Mouse (Mus musculus): ENCODE data around the gene Syt8. TPM values are rescaled to one million over a fixed set of nuclear protein-coding genes. Genes with fewer than 3 reads are reported as not detected.

The Syt8 gene
- polyA plus RNA-seq, 1 experiment from 2014 or later, result 0.48 TPM

DNA sequence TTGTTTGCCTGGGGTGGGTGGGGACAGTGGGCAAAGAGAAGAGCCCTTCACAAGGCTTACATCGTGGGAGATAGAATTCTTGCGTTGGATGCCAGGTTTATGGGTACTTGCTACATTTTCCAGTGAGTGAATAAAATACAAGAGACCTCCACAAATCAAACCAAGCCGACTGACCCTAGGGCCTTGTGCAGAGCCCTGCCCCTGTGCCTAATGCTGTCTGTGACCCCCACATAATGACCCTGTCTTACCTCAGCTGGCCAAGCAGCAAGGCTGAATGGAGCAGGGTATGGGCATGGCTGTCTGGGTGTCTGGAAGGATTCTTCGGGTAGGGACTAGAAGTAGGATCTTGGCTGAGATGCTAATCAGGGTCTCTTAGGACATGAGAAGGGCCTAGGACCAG, 11.6 kb downstream of the Syt8 start:
- Histone ChIP-seq H3K9ac (no peak overlapping the region), H3K27me3 (no peaks in the 10 kb centered on the region), H3K9me3 (replicated peaks) (no peaks in the 10 kb centered on the region), H3K27ac (no peak overlapping the region), H3K36me3 (no peaks in the 10 kb centered on the region), H3K4me3 (no peak overlapping the region), H3K4me2 (no peak overlapping the region), H3K4me1 (replicated peaks) (peaks cover 29% of the 10 kb centered on the region)
- ATAC-seq (replicated peaks; ENCODE audit: insufficient number of reproducible peaks, insufficient read depth, low FRiP score, low read depth), result no peak; the same call in 1 of the 2 replicates
- 84% methylated on average over 4 of the region's 4 CpGs for WGBS

DNA sequence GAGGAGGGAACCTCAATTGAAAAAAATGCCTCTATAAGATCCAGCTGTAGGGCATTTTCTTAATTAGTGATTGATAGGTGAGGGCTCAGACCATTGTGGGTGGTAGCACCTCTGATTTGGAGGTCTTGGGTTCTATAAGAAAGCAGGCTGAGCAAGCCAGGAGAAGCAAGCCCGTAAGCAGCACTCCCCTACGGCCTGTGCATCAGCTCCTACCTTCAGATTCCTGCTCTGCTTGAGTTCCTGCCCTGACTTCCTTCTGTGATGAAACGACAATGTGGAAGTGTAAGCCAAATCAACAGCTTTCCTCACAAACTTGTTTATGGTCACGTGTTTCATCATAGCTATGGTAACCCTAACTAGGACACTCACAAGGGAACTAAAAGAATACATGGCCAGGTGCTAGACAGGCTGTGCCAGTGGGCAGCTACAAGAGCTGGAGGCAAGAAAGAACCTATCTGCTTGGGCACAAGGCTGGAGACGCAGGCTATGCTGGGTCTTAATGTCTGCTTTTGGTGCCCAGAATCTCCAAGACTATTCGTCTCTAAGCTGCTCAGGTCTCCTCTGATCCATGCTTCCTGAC, 14.5 kb downstream of the Syt8 start:
- no peaks in the 10 kb centered on the region for H3K9me3 ChIP-seq (replicated peaks)
- no peaks in the 10 kb centered on the region for H3K27me3 ChIP-seq
- WGBS, result 71% methylated on average over 6 of the region's 6 CpGs
- H3K27ac ChIP-seq, result peak overlapping the region; percentile 42; the same call in 1 of the 2 replicates
- no peaks in the 10 kb centered on the region for H3K36me3 ChIP-seq
- no peak overlapping the region for H3K9ac ChIP-seq
- no peak for ATAC-seq (replicated peaks; ENCODE audit: insufficient number of reproducible peaks, insufficient read depth, low FRiP score, low read depth)
- peaks cover 13% of the 10 kb centered on the region; the same call in 1 of the 2 replicates for H3K4me1 ChIP-seq (replicated peaks)
- no peak overlapping the region for H3K4me3 ChIP-seq
- H3K4me2 ChIP-seq, result no peak overlapping the region

DNA sequence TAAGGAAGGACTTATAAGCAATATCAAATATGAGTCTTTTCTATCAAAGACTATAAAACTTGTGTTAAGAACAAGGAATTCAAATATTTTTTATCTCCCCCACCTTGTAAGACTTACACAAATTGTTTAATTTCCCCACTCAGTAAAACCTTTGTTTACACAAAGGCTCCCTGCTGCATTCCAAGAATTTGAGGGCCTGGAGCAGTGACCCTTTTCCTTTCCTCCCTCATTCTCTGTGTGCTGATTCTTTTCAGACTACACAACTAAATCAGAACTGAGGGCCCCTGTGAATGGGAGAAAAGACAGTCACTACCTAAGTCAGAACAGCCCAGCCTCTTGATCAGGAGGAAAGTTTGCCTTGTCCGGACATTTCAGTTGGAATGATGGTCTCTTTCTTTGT, 20.1 kb downstream of the Syt8 start:
- Histone ChIP-seq H3K4me3 (no peak overlapping the region), H3K9me3 (replicated peaks) (no peaks in the 10 kb centered on the region), H3K36me3 (no peaks in the 10 kb centered on the region), H3K27ac (peak overlapping the region; percentile 97), H3K4me1 (replicated peaks) (peaks cover 53% of the 10 kb centered on the region), H3K9ac (no peak overlapping the region), H3K4me2 (no peak overlapping the region), H3K27me3 (no peaks in the 10 kb centered on the region)
- ATAC-seq (replicated peaks; ENCODE audit: insufficient number of reproducible peaks, insufficient read depth, low FRiP score, low read depth), result no peak
- 47% methylated on average over 1 of the region's 1 CpGs for WGBS

GRCm38 (mm10) chr7:142455251-142455650, 20.6 kb downstream of the Syt8 start:
- H3K4me1 ChIP-seq (replicated peaks), result peaks cover 58% of the 10 kb centered on the region
- no peak overlapping the region for H3K4me3 ChIP-seq
- peak overlapping the region; percentile 97 for H3K27ac ChIP-seq
- H3K4me2 ChIP-seq, result no peak overlapping the region
- no peak for ATAC-seq (replicated peaks; ENCODE audit: insufficient number of reproducible peaks, insufficient read depth, low FRiP score, low read depth)
- H3K9me3 ChIP-seq (replicated peaks), result no peaks in the 10 kb centered on the region
- no peaks in the 10 kb centered on the region for H3K27me3 ChIP-seq
- 54% methylated on average over 2 of the region's 2 CpGs for WGBS
- H3K9ac ChIP-seq, result peak overlapping the region; percentile 22; the same call in 1 of the 2 replicates
- no peaks in the 10 kb centered on the region for H3K36me3 ChIP-seq

DNA sequence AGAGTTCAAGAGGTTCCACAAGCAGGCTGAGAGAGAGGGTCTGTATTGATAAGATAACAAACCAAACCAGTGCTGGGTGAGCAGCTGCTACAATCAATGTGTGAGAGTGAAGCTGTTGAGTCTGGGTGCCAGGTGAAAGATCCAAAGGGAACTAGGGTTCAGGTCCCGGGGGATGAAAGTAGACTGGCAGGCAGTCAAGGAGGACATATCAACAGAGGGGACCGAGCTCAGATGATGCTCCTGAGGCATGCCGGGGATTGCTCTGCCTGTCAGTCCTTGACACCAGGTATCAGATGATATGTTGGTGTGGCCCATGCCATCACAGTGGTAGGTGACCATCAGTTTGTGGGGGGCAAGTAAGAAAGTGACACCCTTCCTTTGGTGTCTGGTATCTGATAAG, 22.2 kb downstream of the Syt8 start:
- Histone ChIP-seq H3K27me3 (no peaks in the 10 kb centered on the region), H3K9ac (no peak overlapping the region), H3K36me3 (no peaks in the 10 kb centered on the region), H3K4me3 (no peak overlapping the region), H3K27ac (peak overlapping the region; percentile 97), H3K4me1 (replicated peaks) (peaks cover 72% of the 10 kb centered on the region), H3K9me3 (replicated peaks) (no peaks in the 10 kb centered on the region), H3K4me2 (no peak overlapping the region)
- ATAC-seq (replicated peaks; ENCODE audit: insufficient number of reproducible peaks, insufficient read depth, low FRiP score, low read depth), result peak; percentile 58
- 21% methylated on average over 3 of the region's 3 CpGs for WGBS

GRCm38 (mm10) chr7:142457227-142457811, 22.7 kb downstream of the Syt8 start:
- no peak overlapping the region for H3K4me2 ChIP-seq
- H3K27ac ChIP-seq, result peak overlapping the region; percentile 97
- no peak overlapping the region for H3K9ac ChIP-seq
- 2% methylated on average over 3 of the region's 3 CpGs for whole genome bisulfite sequencing
- peaks cover 77% of the 10 kb centered on the region for H3K4me1 ChIP-seq (replicated peaks)
- no peaks in the 10 kb centered on the region for H3K27me3 ChIP-seq
- H3K36me3 ChIP-seq, result no peaks in the 10 kb centered on the region
- ATAC-seq (replicated peaks; ENCODE audit: insufficient number of reproducible peaks, insufficient read depth, low FRiP score, low read depth), result 0 out of 2 replicates have a peak, but pooled peaks have one; percentile 21
- no peaks in the 10 kb centered on the region for H3K9me3 ChIP-seq (replicated peaks)
- no peak overlapping the region for H3K4me3 ChIP-seq

- WGBS, result 7% methylated on average over 2 of the region's 2 CpGs
- Histone ChIP-seq H3K9me3 (replicated peaks) (no peaks in the 10 kb centered on the region), H3K4me1 (replicated peaks) (peaks cover 83% of the 10 kb centered on the region), H3K27ac (peak overlapping the region; percentile 97), H3K4me3 (no peak overlapping the region), H3K36me3 (no peaks in the 10 kb centered on the region), H3K9ac (no peak overlapping the region), H3K27me3 (no peaks in the 10 kb centered on the region), H3K4me2 (no peak overlapping the region)
- ATAC-seq (replicated peaks; ENCODE audit: insufficient number of reproducible peaks, insufficient read depth, low FRiP score, low read depth), result no peak; the same call in 1 of the 2 replicates
These were observed 23.4 kb downstream of the Syt8 start for GRCm38 (mm10) chr7:142458026-142458425.

GRCm38 (mm10) chr7:142458676-142459298, 24.1 kb downstream of the Syt8 start:
- peak; percentile 3; the same call in 1 of the 2 replicates for ATAC-seq (replicated peaks; ENCODE audit: insufficient number of reproducible peaks, insufficient read depth, low FRiP score, low read depth)
- Histone ChIP-seq H3K4me1 (replicated peaks) (peaks cover 87% of the 10 kb centered on the region), H3K4me3 (no peak overlapping the region), H3K36me3 (no peaks in the 10 kb centered on the region), H3K9ac (no peak overlapping the region), H3K27me3 (no peaks in the 10 kb centered on the region), H3K9me3 (replicated peaks) (no peaks in the 10 kb centered on the region), H3K4me2 (no peak overlapping the region), H3K27ac (peak overlapping the region; percentile 97)
- WGBS, result 39% methylated on average over 5 of the region's 5 CpGs

DNA sequence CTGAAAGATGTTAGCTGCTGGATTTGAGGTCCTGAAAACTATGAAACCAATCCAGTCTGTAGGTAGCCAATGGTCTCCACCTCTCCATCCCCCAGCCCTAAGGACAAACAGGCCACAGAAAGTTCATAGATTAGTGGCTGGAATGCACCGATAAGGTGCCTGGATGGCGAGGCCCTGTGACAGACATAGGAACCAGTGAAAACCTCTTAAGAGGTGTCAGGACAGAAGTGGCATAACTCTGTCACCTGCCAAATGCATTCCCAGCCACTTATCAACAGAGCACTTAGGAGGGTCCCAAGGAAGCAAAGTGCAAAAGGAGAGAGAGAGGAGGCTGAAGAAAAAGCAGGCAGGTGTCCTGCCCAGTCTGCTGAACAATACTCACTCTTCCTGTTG, 24.6 kb downstream of the Syt8 start:
- no peak overlapping the region for H3K9ac ChIP-seq
- H3K4me1 ChIP-seq (replicated peaks), result peaks cover 83% of the 10 kb centered on the region
- 22% methylated on average over 2 of the region's 2 CpGs for WGBS
- no peaks in the 10 kb centered on the region for H3K27me3 ChIP-seq
- no peaks in the 10 kb centered on the region for H3K9me3 ChIP-seq (replicated peaks)
- no peak overlapping the region for H3K4me2 ChIP-seq
- no peaks in the 10 kb centered on the region for H3K36me3 ChIP-seq
- peak overlapping the region; percentile 97 for H3K27ac ChIP-seq
- H3K4me3 ChIP-seq, result no peak overlapping the region
- peak; percentile 75 for ATAC-seq (replicated peaks; ENCODE audit: insufficient number of reproducible peaks, insufficient read depth, low FRiP score, low read depth)

DNA sequence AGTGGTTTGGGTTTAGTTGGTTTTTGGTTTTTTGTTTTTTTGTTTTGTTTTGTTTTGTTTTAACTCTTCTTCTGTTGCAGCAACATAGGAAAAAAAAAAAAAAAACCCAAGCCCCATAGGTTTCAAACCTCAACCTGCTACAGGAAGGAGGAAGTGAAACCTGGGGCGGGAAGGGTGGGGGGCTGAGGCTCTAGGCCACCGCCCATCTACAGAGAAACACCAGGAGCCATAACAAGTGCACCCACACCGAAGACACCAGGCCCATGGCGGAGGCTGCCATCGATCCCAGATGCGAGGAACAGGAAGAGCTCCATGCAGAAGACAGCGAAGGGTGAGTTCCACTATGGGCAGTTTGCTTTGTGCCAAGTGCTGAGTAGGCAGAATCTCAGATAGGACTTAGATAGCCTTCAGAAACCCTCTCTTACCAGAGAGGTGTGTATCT, 26.0 kb downstream of the Syt8 start, which contains the start of gene Lsp1:
TSS of gene Lsp1 (plus strand) at position 174 of the 442 bp plus-strand sequence.
- ATAC-seq (replicated peaks; ENCODE audit: insufficient number of reproducible peaks, insufficient read depth, low FRiP score, low read depth), result no peak
- H3K4me1 ChIP-seq (replicated peaks), result peaks cover 73% of the 10 kb centered on the region
- peak within 1 kb of the TSS; percentile 15; the same call in 1 of the 2 replicates for H3K4me3 ChIP-seq
- no peaks in the 10 kb centered on the region for H3K36me3 ChIP-seq
- H3K27ac ChIP-seq, result peak within 1 kb of the TSS; percentile 97
- 93% methylated on average over 7 of the region's 7 CpGs for WGBS
- no peaks in the 10 kb centered on the region for H3K27me3 ChIP-seq
- no peaks in the 10 kb centered on the region for H3K9me3 ChIP-seq (replicated peaks)
- H3K9ac ChIP-seq, result no peak within 1 kb of the TSS
- peak within 1 kb of the TSS; percentile 4; the same call in 1 of the 2 replicates for H3K4me2 ChIP-seq

- Histone ChIP-seq H3K4me1 (replicated peaks) (peaks cover 65% of the 10 kb centered on the region), H3K36me3 (no peaks in the 10 kb centered on the region), H3K27me3 (no peaks in the 10 kb centered on the region), H3K9me3 (replicated peaks) (no peaks in the 10 kb centered on the region), H3K27ac (peak overlapping the region; percentile 97), H3K4me3 (peak overlapping the region; percentile 15; the same call in 1 of the 2 replicates), H3K4me2 (peak overlapping the region; percentile 4; the same call in 1 of the 2 replicates), H3K9ac (no peak overlapping the region)
- ATAC-seq (replicated peaks; ENCODE audit: insufficient number of reproducible peaks, insufficient read depth, low FRiP score, low read depth), result no peak
- 86% methylated on average over 2 of the region's 2 CpGs for WGBS
These were observed 26.8 kb downstream of the Syt8 start for GRCm38 (mm10) chr7:142461446-142461845.
